Mouse (Mus musculus) forebrain, embryonic 15.5 days (tissue): ENCODE measurements at regions not wholly inside any gene's neighbourhood (a gene's known extent, or its start where the extent isn't known, plus 50 kb on each side); places are given as distances from the start of the nearest gene placed in this dataset.

Experiments
- ATAC-seq: fragments of 200-750 bp; cut with Nextera tagmentation; replicated peaks from 2 replicates; pipeline ENCODE4 v1.8.0; 2017; ENCODE audit warnings: mild to moderate bottlenecking, moderate TSS enrichment, moderate library complexity
- H3K27ac ChIP-seq: fragments of 300-500 bp; sonication (generic); replicated peaks from 2 replicates; pipeline ENCODE4 v1.5.1; 2015; ENCODE audit warnings: mild to moderate bottlenecking, inconsistent platforms
- H3K27me3 ChIP-seq: fragments of 300-500 bp; sonication (generic); 2 replicates; pipeline ENCODE4 v1.6.1; 2015; ENCODE audit warnings: inconsistent platforms
- H3K36me3 ChIP-seq: fragments of 300-500 bp; sonication (generic); 2 replicates; pipeline ENCODE4 v1.6.1; 2015; ENCODE audit warnings: mild to moderate bottlenecking, inconsistent platforms
- H3K4me1 ChIP-seq: fragments of 300-500 bp; sonication (generic); 2 replicates; pipeline ENCODE4 v1.6.1; 2015; ENCODE audit warnings: inconsistent platforms
- H3K4me2 ChIP-seq: fragments of 300-500 bp; sonication (generic); replicated peaks from 2 replicates; pipeline ENCODE4 v1.6.1; 2015; ENCODE audit warnings: mild to moderate bottlenecking, inconsistent platforms
- H3K4me3 ChIP-seq: fragments of 300-500 bp; sonication (generic); 2 replicates; pipeline ENCODE4 v1.5.1; 2015; ENCODE audit warnings: mild to moderate bottlenecking, inconsistent platforms
- H3K9ac ChIP-seq: fragments of 300-500 bp; sonication (generic); replicated peaks from 2 replicates; pipeline ENCODE4 v1.6.1; 2015; ENCODE audit warnings: mild to moderate bottlenecking, inconsistent platforms
- H3K9me3 ChIP-seq: fragments of 300-500 bp; sonication (generic); 2 replicates; pipeline ENCODE4 v1.6.1; 2016; ENCODE audit warnings: inconsistent platforms
- WGBS: fragments of 180-500 bp; shearing (Covaris S2); methylation state at CpG from one replicate; pipeline ENCODE4 v1.1.7; 2015; ENCODE audit warnings: mixed read lengths; 5-methylcytosine and 5-hydroxymethylcytosine counted together

DNA sequence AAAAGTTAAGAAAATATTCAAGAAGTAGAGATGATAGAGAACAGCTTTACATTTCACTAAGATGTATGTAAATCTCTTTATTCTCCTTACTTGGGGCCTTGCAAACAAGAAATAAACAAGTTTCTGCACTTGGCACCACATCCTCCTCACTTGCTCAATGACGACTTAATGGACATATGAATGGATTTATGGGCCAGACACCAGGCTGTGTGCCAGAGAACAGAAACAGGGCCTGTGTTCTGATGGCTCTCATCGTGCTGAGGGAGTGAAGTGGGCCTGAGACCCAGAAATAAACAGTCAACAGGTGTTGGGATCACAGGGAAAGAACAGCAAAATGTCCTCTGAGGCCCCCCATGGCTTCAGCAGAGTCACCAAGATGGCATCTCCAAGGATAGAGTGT lies 201.6 kb downstream of the Plpp3 start:
- ATAC-seq = no peak
- H3K27ac ChIP-seq = no peak overlapping the region
- H3K9ac ChIP-seq = no peak overlapping the region
- H3K4me1 ChIP-seq = no peaks in the 10 kb centered on the region
- WGBS = 32% methylated on average over 2 of the region's 2 CpGs
- no peak overlapping the region for H3K4me2 ChIP-seq
- H3K4me3 ChIP-seq = no peak overlapping the region
- H3K9me3 ChIP-seq = no peaks in the 10 kb centered on the region
- H3K36me3 ChIP-seq = no peaks in the 10 kb centered on the region
- H3K27me3 ChIP-seq = no peaks in the 10 kb centered on the region

GRCm38 (mm10) chr4:105364496-105364895 lies 207.3 kb downstream of the Plpp3 start:
- ATAC-seq = no peak
- no peaks in the 10 kb centered on the region for H3K36me3 ChIP-seq
- H3K4me3 ChIP-seq = no peak overlapping the region
- no peak overlapping the region for H3K4me2 ChIP-seq
- no peak overlapping the region for H3K27ac ChIP-seq
- H3K9me3 ChIP-seq = no peaks in the 10 kb centered on the region
- WGBS = 73% methylated on average over 6 of the region's 6 CpGs
- no peaks in the 10 kb centered on the region for H3K4me1 ChIP-seq
- H3K27me3 ChIP-seq = no peaks in the 10 kb centered on the region
- no peak overlapping the region for H3K9ac ChIP-seq

DNA sequence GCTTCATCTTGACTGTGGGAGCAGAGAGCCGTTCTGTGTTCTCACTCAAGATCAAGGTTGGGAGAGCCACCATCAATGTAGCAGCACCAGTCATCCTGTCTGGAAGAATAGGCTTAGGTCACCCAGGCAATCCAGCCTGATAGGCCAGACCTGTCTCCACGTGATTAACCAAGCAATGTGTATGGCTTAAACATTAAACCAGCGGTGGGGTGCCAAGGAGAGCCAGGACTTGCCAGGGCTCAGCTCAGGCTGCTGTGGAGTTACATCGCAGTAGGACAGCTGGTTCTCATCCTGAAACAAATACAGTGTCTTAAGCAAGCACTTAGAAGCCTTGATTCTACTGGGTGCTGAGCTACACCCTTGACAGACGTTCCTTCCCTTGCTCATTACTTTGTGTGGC lies 207.9 kb downstream of the Plpp3 start:
- H3K27me3 ChIP-seq = no peaks in the 10 kb centered on the region
- H3K36me3 ChIP-seq = no peaks in the 10 kb centered on the region
- no peaks in the 10 kb centered on the region for H3K4me1 ChIP-seq
- no peak overlapping the region for H3K27ac ChIP-seq
- H3K9me3 ChIP-seq = no peaks in the 10 kb centered on the region
- ATAC-seq = no peak
- H3K9ac ChIP-seq = no peak overlapping the region
- WGBS = 88% methylated on average over 5 of the region's 5 CpGs
- H3K4me2 ChIP-seq = no peak overlapping the region
- no peak overlapping the region for H3K4me3 ChIP-seq

GRCm38 (mm10) chr4:105376591-105376990 lies 219.4 kb downstream of the Plpp3 start:
- Histone ChIP-seq H3K4me2 (no peak overlapping the region), H3K36me3 (no peaks in the 10 kb centered on the region), H3K4me3 (no peak overlapping the region), H3K27ac (no peak overlapping the region), H3K4me1 (no peaks in the 10 kb centered on the region), H3K9me3 (no peaks in the 10 kb centered on the region), H3K9ac (no peak overlapping the region), H3K27me3 (no peaks in the 10 kb centered on the region)
- ATAC-seq = no peak
- WGBS = 52% methylated on average over 5 of the region's 5 CpGs

DNA sequence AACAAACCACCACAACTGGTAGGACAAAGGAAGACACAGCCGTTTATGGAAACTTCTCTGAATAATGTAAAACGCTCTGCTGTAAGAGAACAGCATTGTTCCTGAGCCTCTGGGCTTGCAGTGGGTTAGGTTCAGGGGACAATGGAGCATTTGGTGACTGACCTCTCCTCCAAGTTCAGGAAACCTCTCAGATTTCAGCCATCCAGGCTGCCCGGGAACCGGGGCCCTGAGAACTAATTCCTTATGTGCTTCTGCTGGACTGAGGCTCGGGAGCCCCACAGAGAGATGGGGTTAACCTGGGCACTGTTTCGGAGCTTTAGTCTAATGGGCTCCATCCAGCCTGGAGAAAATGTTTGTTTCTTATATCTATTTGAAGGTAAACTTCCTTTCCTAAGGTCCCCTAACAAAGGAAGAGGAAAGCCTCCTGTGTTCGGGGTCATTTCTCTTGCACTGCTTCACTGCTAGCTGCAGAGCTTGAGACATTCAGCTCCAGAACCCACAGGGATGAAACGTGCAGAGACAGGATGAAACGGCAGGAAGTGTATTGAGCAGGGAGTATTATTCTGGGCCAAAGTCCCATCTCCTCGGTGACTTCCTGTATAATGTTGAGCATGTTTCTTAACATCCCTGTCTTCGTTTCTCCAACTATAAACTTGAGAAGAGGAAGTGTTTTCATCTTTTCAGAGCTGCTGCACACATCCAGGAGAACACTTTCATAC lies 220.5 kb downstream of the Plpp3 start:
- H3K4me2 ChIP-seq = no peak overlapping the region
- H3K4me3 ChIP-seq = no peak overlapping the region
- H3K9me3 ChIP-seq = no peaks in the 10 kb centered on the region
- H3K9ac ChIP-seq = no peak overlapping the region
- no peak for ATAC-seq
- 75% methylated on average over 11 of the region's 11 CpGs for WGBS
- no peaks in the 10 kb centered on the region for H3K4me1 ChIP-seq
- no peaks in the 10 kb centered on the region for H3K27me3 ChIP-seq
- H3K27ac ChIP-seq = no peak overlapping the region
- H3K36me3 ChIP-seq = no peaks in the 10 kb centered on the region

DNA sequence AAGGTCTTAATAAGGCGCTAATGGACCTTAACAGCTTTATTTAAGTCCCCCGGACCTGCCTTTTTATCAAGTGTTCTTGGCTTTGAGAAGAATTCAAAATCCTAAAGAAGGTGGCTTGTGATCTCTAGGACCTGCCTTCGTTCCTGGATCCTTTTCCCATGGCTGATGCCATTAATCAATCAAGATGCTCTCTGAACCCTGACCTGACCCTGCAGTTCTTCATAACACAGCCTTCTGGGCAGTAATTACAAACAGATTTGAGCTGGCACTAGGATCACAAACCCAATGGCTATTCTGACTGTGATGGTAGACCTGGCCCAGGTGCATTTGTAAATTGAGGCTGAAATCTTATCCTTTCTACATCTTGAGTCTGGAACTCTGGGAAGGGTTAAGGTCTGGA lies 227.7 kb downstream of the Plpp3 start:
- 81% methylated on average over 3 of the region's 3 CpGs for WGBS
- H3K27me3 ChIP-seq = no peaks in the 10 kb centered on the region
- no peak overlapping the region for H3K9ac ChIP-seq
- H3K4me2 ChIP-seq = no peak overlapping the region
- no peak for ATAC-seq
- H3K27ac ChIP-seq = no peak overlapping the region
- no peak overlapping the region for H3K4me3 ChIP-seq
- H3K4me1 ChIP-seq = no peaks in the 10 kb centered on the region
- no peaks in the 10 kb centered on the region for H3K36me3 ChIP-seq
- H3K9me3 ChIP-seq = no peaks in the 10 kb centered on the region

DNA sequence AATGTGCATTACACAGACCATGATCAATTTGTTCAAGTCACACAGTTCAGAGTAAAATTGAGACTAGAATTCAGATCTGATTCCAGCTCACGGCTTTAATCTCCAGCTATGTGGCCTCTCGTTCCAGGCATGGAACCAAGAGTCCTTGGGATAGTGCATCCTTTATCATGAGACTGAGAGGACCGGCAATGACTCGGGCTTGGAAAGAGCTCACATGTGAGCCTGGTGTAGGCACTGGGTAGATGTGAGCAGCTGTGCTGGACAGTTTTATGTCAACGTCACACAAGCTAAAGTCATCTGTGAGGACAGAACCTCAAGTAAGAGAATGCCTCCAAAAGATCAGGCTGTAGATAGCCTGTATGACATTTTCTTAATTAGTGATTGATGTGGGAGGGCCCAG lies 228.3 kb downstream of the Plpp3 start:
- 94% methylated on average over 5 of the region's 5 CpGs for WGBS
- Histone ChIP-seq H3K36me3 (no peaks in the 10 kb centered on the region), H3K27ac (no peak overlapping the region), H3K4me2 (no peak overlapping the region), H3K9ac (no peak overlapping the region), H3K4me1 (no peaks in the 10 kb centered on the region), H3K27me3 (no peaks in the 10 kb centered on the region), H3K4me3 (no peak overlapping the region), H3K9me3 (no peaks in the 10 kb centered on the region)
- no peak for ATAC-seq

GRCm38 (mm10) chr4:105390378-105390777 lies 233.2 kb downstream of the Plpp3 start:
- no peak for ATAC-seq
- no peaks in the 10 kb centered on the region for H3K36me3 ChIP-seq
- no peaks in the 10 kb centered on the region for H3K27me3 ChIP-seq
- H3K4me2 ChIP-seq = no peak overlapping the region
- WGBS = 26% methylated on average over 5 of the region's 5 CpGs
- H3K4me3 ChIP-seq = no peak overlapping the region
- no peak overlapping the region for H3K9ac ChIP-seq
- H3K27ac ChIP-seq = no peak overlapping the region
- H3K4me1 ChIP-seq = no peaks in the 10 kb centered on the region
- H3K9me3 ChIP-seq = no peaks in the 10 kb centered on the region

- no peaks in the 10 kb centered on the region for H3K36me3 ChIP-seq
- no peaks in the 10 kb centered on the region for H3K4me1 ChIP-seq
- H3K9ac ChIP-seq = no peak overlapping the region
- no peak overlapping the region for H3K27ac ChIP-seq
- no peaks in the 10 kb centered on the region for H3K27me3 ChIP-seq
- H3K9me3 ChIP-seq = no peaks in the 10 kb centered on the region
- H3K4me2 ChIP-seq = no peak overlapping the region
- WGBS = 60% methylated on average over 1 of the region's 1 CpGs
- no peak for ATAC-seq
- H3K4me3 ChIP-seq = no peak overlapping the region
These were observed 237.2 kb downstream of the Plpp3 start for GRCm38 (mm10) chr4:105394366-105394765.

DNA sequence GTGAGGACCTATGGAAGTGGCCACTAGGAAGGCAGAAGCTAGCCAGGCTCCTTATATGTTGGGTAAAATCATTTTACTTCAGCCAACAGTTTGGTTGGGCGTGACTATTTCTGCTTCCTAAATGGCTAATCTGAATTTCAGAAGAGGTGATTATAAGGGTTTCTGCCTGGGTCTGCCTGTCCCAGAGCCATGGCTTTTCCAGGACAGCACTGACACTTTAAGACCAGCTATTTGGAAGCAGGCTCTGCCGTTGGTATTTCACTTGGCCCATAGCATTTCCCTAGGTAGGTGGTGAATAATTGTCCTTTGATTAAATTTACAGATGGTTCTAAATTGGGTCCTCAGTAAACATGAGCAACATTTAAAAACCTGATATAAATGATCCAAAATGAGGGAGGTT lies 240.3 kb downstream of the Plpp3 start:
- ATAC-seq = no peak
- Histone ChIP-seq H3K36me3 (no peaks in the 10 kb centered on the region), H3K27me3 (no peaks in the 10 kb centered on the region), H3K9me3 (no peaks in the 10 kb centered on the region), H3K4me1 (no peaks in the 10 kb centered on the region), H3K4me3 (no peak overlapping the region), H3K27ac (no peak overlapping the region), H3K4me2 (no peak overlapping the region), H3K9ac (no peak overlapping the region)
- WGBS = 84% methylated on average over 2 of the region's 2 CpGs

DNA sequence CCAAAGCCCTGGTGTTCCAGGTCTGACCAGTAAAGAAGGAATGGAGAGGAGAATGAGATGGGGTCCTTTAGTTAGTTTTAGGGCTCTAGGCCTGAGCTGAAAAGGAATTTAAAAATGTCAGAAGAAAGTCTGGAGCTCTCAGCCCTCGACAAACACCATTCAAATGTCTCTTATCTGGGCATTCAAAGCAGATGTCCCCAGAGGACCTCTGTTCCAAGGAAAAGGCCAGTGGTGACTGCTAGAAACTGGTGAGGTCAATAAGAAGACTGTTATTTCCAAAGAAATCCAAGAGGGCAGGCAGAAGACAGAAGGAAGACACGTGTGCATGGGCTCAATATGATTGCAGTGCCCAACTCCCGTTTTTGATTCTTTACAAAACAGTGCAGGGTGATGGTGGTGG lies 244.9 kb downstream of the Plpp3 start:
- H3K9ac ChIP-seq = no peak overlapping the region
- H3K4me2 ChIP-seq = no peak overlapping the region
- no peak for ATAC-seq
- WGBS = 91% methylated on average over 3 of the region's 3 CpGs
- H3K9me3 ChIP-seq = no peaks in the 10 kb centered on the region
- no peak overlapping the region for H3K27ac ChIP-seq
- no peaks in the 10 kb centered on the region for H3K36me3 ChIP-seq
- no peaks in the 10 kb centered on the region for H3K27me3 ChIP-seq
- no peaks in the 10 kb centered on the region for H3K4me1 ChIP-seq
- H3K4me3 ChIP-seq = no peak overlapping the region

GRCm38 (mm10) chr4:105403169-105403568 lies 246.0 kb downstream of the Plpp3 start:
- Histone ChIP-seq H3K4me2 (no peak overlapping the region), H3K27me3 (no peaks in the 10 kb centered on the region), H3K4me3 (no peak overlapping the region), H3K4me1 (no peaks in the 10 kb centered on the region), H3K27ac (no peak overlapping the region), H3K9me3 (no peaks in the 10 kb centered on the region), H3K9ac (no peak overlapping the region), H3K36me3 (no peaks in the 10 kb centered on the region)
- WGBS = 52% methylated on average over 3 of the region's 3 CpGs
- no peak for ATAC-seq

- WGBS = 92% methylated on average over 6 of the region's 6 CpGs
- Histone ChIP-seq H3K9me3 (no peaks in the 10 kb centered on the region), H3K9ac (no peak overlapping the region), H3K27ac (no peak overlapping the region), H3K4me3 (no peak overlapping the region), H3K4me1 (no peaks in the 10 kb centered on the region), H3K36me3 (no peaks in the 10 kb centered on the region), H3K27me3 (no peaks in the 10 kb centered on the region), H3K4me2 (no peak overlapping the region)
- ATAC-seq = no peak
These were observed 246.5 kb downstream of the Plpp3 start for GRCm38 (mm10) chr4:105403686-105404085.
